9 mouse cellular contexts compared by ENCODE assay signal in genomic region chr11:85184082-85184481, GRCm38 (mm10). TPM values are rescaled to one million over a fixed set of nuclear protein-coding genes. Genes with fewer than 3 reads are reported as not detected.
DNase-seq lines count a peak whose midpoint lies in the region; ATAC-seq and TF ChIP-seq lines count a peak whose summit lies in the region.
"Had no signal": no experiment of that assay in that cellular context is flagged by ENCODE, and none has a peak within 500 bp of the region (broad histone marks: within the 10 kb centered on the region; RNA-seq: fewer than 3 reads in every experiment).

No protein-coding gene starts in this region.

- no peak for TF ChIP-seq EP300 in CH12.LX (IDR thresholded peaks at IDR 0.05; ENCODE audit: low read length)
- TF ChIP-seq EP300 in liver, postnatal 0 days (IDR thresholded peaks at IDR 0.05; ENCODE audit: low read depth), result no peak

- no peaks in the 10 kb centered on the region for H3K4me1 ChIP-seq in hindbrain, postnatal 0 days (ENCODE audit: insufficient read depth, low read length)
- H3K4me1 ChIP-seq in hindbrain, embryonic 14.5 days (replicated peaks; ENCODE audit: control insufficient read depth, insufficient read depth, low read length), result 0 out of 2 replicates have a peak, but pooled peaks cover 5% of the 10 kb centered on the region
- peaks cover 0 to 8% of the 10 kb centered on the region in 2 experiments; a peak in 2 of 4 replicates for H3K4me1 ChIP-seq in CH12.LX (ENCODE audit: control insufficient read depth in 1 of 2, insufficient read depth in 2 of 2)
- no peaks in the 10 kb centered on the region; the same call in 1 of the 2 replicates for H3K4me1 ChIP-seq in bone marrow, adult 2 months (ENCODE audit: control insufficient read depth, insufficient read depth, low read length)
- peaks cover 7% of the 10 kb centered on the region for H3K4me1 ChIP-seq in liver, postnatal 0 days (ENCODE audit: insufficient read depth)

- H3K4me2 ChIP-seq in hindbrain, postnatal 0 days (ENCODE audit: low read depth, low read length), result no peak overlapping the region
- H3K4me2 ChIP-seq in hindbrain, embryonic 14.5 days (replicated peaks), result no peak overlapping the region
- H3K4me2 ChIP-seq in CH12.LX (ENCODE audit: insufficient read depth, low read depth, poor library complexity, severe bottlenecking), result no peak overlapping the region
- H3K4me2 ChIP-seq in liver, postnatal 0 days (ENCODE audit: low read depth, low read length), result no peak overlapping the region

- peak; percentile 65 for DNase-seq in hindbrain, postnatal 0 days (ENCODE audit: low spot score)
- DNase-seq in hindbrain, embryonic 14.5 days (ENCODE audit: low spot score), result no peak
- DNase-seq in CH12.LX (ENCODE audit: extremely low read depth), result peak; percentile 83
- DNase-seq in liver, postnatal 0 days, result peak; percentile 64
- peak; percentile 31 to 68 for DNase-seq in spleen, postnatal 36 days (ENCODE audit: low spot score in 2 of 2)
- no peak for DNase-seq in ovary, postnatal 36 days (ENCODE audit: low spot score)

- in situ Hi-C loops in CH12.LX (cut with MboI; ENCODE audit: low pct_ligation_motif_present, low pct_unique_long_range_greater_than_20kb, low sequenced_read_pairs), result no loop called here

- ATAC-seq in hindbrain, postnatal 0 days, result no peak
- no peak for ATAC-seq in hindbrain, embryonic 14.5 days (ENCODE audit: low FRiP score)
- peak; percentile 80 for ATAC-seq in erythroid progenitor cell, adult 5-6 weeks (replicated peaks; ENCODE audit: low FRiP score, poor library complexity, severe bottlenecking)
- ATAC-seq in liver, postnatal 0 days, result peak; percentile 31; the same call in 1 of the 2 replicates

- dilution Hi-C loops in CH12.LX (cut with MboI; ENCODE audit: extremely low pct_ligation_motif_present, extremely low pct_unique_long_range_greater_than_20kb, low sequenced_read_pairs), result no loop called here

- TF ChIP-seq CTCF in hindbrain, postnatal 0 days (IDR thresholded peaks at IDR 0.05; ENCODE audit: low read depth), result peak; percentile 46; the same call in 1 of the 2 replicates
- TF ChIP-seq CTCF in CH12.LX (conservative IDR thresholded peaks at IDR 0.05 in 1 of 2, IDR thresholded peaks at IDR 0.05 in 1 of 2; ENCODE audit: low read depth in 2 of 2, low read length in 2 of 2), result peak; percentile 75 to 87
- TF ChIP-seq CTCF in bone marrow, adult 2 months (IDR thresholded peaks at IDR 0.05; ENCODE audit: control insufficient read depth, insufficient read depth, low read length), result peak; percentile 42
- TF ChIP-seq CTCF in liver, postnatal 0 days (IDR thresholded peaks at IDR 0.05; ENCODE audit: low read depth), result peak; percentile 82

- no peak overlapping the region for H3K9ac ChIP-seq in hindbrain, postnatal 0 days (replicated peaks; ENCODE audit: low read length)
- no peak overlapping the region for H3K9ac ChIP-seq in hindbrain, embryonic 14.5 days
- H3K9ac ChIP-seq in CH12.LX (ENCODE audit: insufficient read depth, low read depth), result no peak overlapping the region
- no peak overlapping the region for H3K9ac ChIP-seq in liver, postnatal 0 days (replicated peaks)

- no peaks in the 10 kb centered on the region for H3K9me3 ChIP-seq in hindbrain, postnatal 0 days (ENCODE audit: low read length)
- H3K9me3 ChIP-seq in hindbrain, embryonic 14.5 days (ENCODE audit: control insufficient read depth, low read length), result no peaks in the 10 kb centered on the region
- H3K9me3 ChIP-seq in CH12.LX (replicated peaks; ENCODE audit: low read length), result peaks cover 3% of the 10 kb centered on the region
- H3K9me3 ChIP-seq in liver, postnatal 0 days (ENCODE audit: low read length), result no peaks in the 10 kb centered on the region

- H3K27ac ChIP-seq in hindbrain, postnatal 0 days, result no peak overlapping the region
- no peak overlapping the region for H3K27ac ChIP-seq in hindbrain, embryonic 14.5 days
- no peak overlapping the region for H3K27ac ChIP-seq in CH12.LX (ENCODE audit: insufficient read depth, low read depth)
- H3K27ac ChIP-seq in bone marrow, adult 2 months (ENCODE audit: control insufficient read depth, insufficient read depth, low read depth, low read length, poor library complexity), result no peak overlapping the region
- H3K27ac ChIP-seq in liver, postnatal 0 days (ENCODE audit: low read depth), result no peak overlapping the region

- 71% methylated on average over 5 of the region's 5 CpGs for WGBS in hindbrain, postnatal 0 days
- WGBS in hindbrain, embryonic 14.5 days, result 65% methylated on average over 5 of the region's 5 CpGs
- WGBS in bone marrow, adult 2 months, result 85% methylated on average over 5 of the region's 5 CpGs
- 77% methylated on average over 5 of the region's 5 CpGs for WGBS in liver, postnatal 0 days (ENCODE audit: insufficient replicate concordance)

- H3K4me3 ChIP-seq in hindbrain, postnatal 0 days (ENCODE audit: low read length), result no peak overlapping the region
- no peak overlapping the region for H3K4me3 ChIP-seq in hindbrain, embryonic 14.5 days (replicated peaks; ENCODE audit: low read length)
- H3K4me3 ChIP-seq in CH12.LX (replicated peaks in 1 of 3; ENCODE audit: low read depth in 2 of 3, low read length in 2 of 3, poor library complexity in 1 of 3), result no peak overlapping the region
- H3K4me3 ChIP-seq in bone marrow, adult 2 months (replicated peaks; ENCODE audit: control insufficient read depth, low read depth, low read length), result no peak overlapping the region
- H3K4me3 ChIP-seq in liver, postnatal 0 days (ENCODE audit: low read depth, low read length), result no peak overlapping the region

- TF ChIP-seq POLR2A in CH12.LX (IDR thresholded peaks at IDR 0.05; ENCODE audit: low read depth, low read length), result no peak
- no peak for TF ChIP-seq POLR2A in bone marrow, adult 2 months (IDR thresholded peaks at IDR 0.05; ENCODE audit: borderline replicate concordance, control insufficient read depth, low read depth, low read length)

- no peaks in the 10 kb centered on the region; the same call in 1 of the 2 replicates for H3K36me3 ChIP-seq in hindbrain, postnatal 0 days (ENCODE audit: insufficient read depth, low read length)
- H3K36me3 ChIP-seq in hindbrain, embryonic 14.5 days (replicated peaks; ENCODE audit: control insufficient read depth, insufficient read depth), result peaks cover 9% of the 10 kb centered on the region
- peaks cover 1 to 19% of the 10 kb centered on the region in 2 experiments for H3K36me3 ChIP-seq in CH12.LX (replicated peaks in 1 of 2; ENCODE audit: control insufficient read depth in 1 of 2, insufficient read depth in 1 of 2, low read length in 1 of 2)
- H3K36me3 ChIP-seq in liver, postnatal 0 days (replicated peaks; ENCODE audit: insufficient read depth, low read length), result 0 out of 2 replicates have a peak, but pooled peaks cover 1% of the 10 kb centered on the region

- peak; percentile 82 for TF ChIP-seq RAD21 in CH12.LX (IDR thresholded peaks at IDR 0.05; ENCODE audit: low read depth, low read length)

- no peaks in the 10 kb centered on the region for H3K79me2 ChIP-seq in CH12.LX (replicated peaks; ENCODE audit: control insufficient read depth, extremely low read depth, insufficient read depth, poor library complexity, severe bottlenecking)

- H3K27me3 ChIP-seq in hindbrain, postnatal 0 days (ENCODE audit: insufficient read depth, low read length), result no peaks in the 10 kb centered on the region
- H3K27me3 ChIP-seq in hindbrain, embryonic 14.5 days (ENCODE audit: control insufficient read depth, insufficient read depth, low read length), result no peaks in the 10 kb centered on the region
- no peaks in the 10 kb centered on the region for H3K27me3 ChIP-seq in CH12.LX (replicated peaks)
- H3K27me3 ChIP-seq in liver, postnatal 0 days (ENCODE audit: insufficient read depth, low read length), result no peaks in the 10 kb centered on the region

TF ChIP-seq in CH12.LX, 34 proteins besides CTCF, POLR2A, EP300 and RAD21 (continues in another document):
- TF ChIP-seq JUN (IDR thresholded peaks at IDR 0.05; ENCODE audit: insufficient read depth, low read depth, low read length), result no peak

RNA-seq across cellular contexts. Expression of gene 1700125H20Rik, which starts 13.9 kb away (rescaled TPM):
- not detected in 2 replicates for total RNA-seq in hindbrain, postnatal 0 days (2014; rRNA removed)
- 1.2 and 1.9 TPM in 2 replicates for polyA plus RNA-seq in hindbrain, postnatal 0 days (2015; fragmentation: Nextera tagmentation; extraction: Ambion mirVana)
- polyA plus RNA-seq in hindbrain, embryonic 14.5 days (2014; fragmentation: Nextera tagmentation; extraction: Ambion mirVana), result 0.97 and 1.9 TPM in 2 replicates
- 0.17 TPM in 1 of 2 replicates, not detected in the other for total RNA-seq in CH12.LX (2012; rRNA removed)
- total RNA-seq in CH12.LX (2014; rRNA removed), result not detected in 2 replicates
- polyA plus RNA-seq in CH12.LX (2012; ENCODE audit: insufficient read length, low read depth), result not detected in 2 replicates
- polyA plus RNA-seq in bone marrow, adult 2 months (2011; ENCODE audit: insufficient read depth, insufficient read length, low replicate concordance, missing spikeins), result not detected in 2 replicates
- 6.5 TPM in 1 of 2 replicates, not detected in the other for total RNA-seq in erythroid progenitor cell, adult 5-6 weeks (2015; ENCODE audit: low replicate concordance)
- not detected in 2 replicates for total RNA-seq in erythroid progenitor cell, adult 5-6 weeks (2017; ENCODE audit: low replicate concordance)
- 0.16 and 0.33 TPM in 2 replicates for polyA plus RNA-seq in liver, postnatal 0 days (2015; fragmentation: Nextera tagmentation; extraction: Ambion mirVana)
- polyA plus RNA-seq: erythroblast, embryonic 14.5 days had no signal

RNA-seq across cellular contexts. Expression of gene Usp32, which starts 44.1 kb away (rescaled TPM):
- total RNA-seq in hindbrain, postnatal 0 days (2014; rRNA removed), result 33.3 and 41.3 TPM in 2 replicates
- 9.9 and 10.0 TPM in 2 replicates for polyA plus RNA-seq in hindbrain, postnatal 0 days (2015; fragmentation: Nextera tagmentation; extraction: Ambion mirVana)
- 17.3 and 18.8 TPM in 2 replicates for polyA plus RNA-seq in hindbrain, embryonic 14.5 days (2014; fragmentation: Nextera tagmentation; extraction: Ambion mirVana)
- 11.0 and 11.8 TPM in 2 replicates for total RNA-seq in CH12.LX (2012; rRNA removed)
- total RNA-seq in CH12.LX (2014; rRNA removed), result 7.4 and 7.5 TPM in 2 replicates
- 12.0 and 16.4 TPM in 2 replicates for polyA plus RNA-seq in CH12.LX (2012; ENCODE audit: insufficient read length, low read depth)
- polyA plus RNA-seq in bone marrow, adult 2 months (2011; ENCODE audit: insufficient read depth, insufficient read length, low replicate concordance, missing spikeins), result 54.3 and 64.0 TPM in 2 replicates
- total RNA-seq in erythroid progenitor cell, adult 5-6 weeks (2015; ENCODE audit: low replicate concordance), result 248 and 268 TPM in 2 replicates
- total RNA-seq in erythroid progenitor cell, adult 5-6 weeks (2017; ENCODE audit: low replicate concordance), result 357 and 586 TPM in 2 replicates
- polyA plus RNA-seq in liver, postnatal 0 days (2015; fragmentation: Nextera tagmentation; extraction: Ambion mirVana), result 4.7 and 6.1 TPM in 2 replicates

RNA-seq across cellular contexts. Expression of gene Appbp2, which starts 50.8 kb away (rescaled TPM):
- 54.0 and 54.8 TPM in 2 replicates for total RNA-seq in hindbrain, postnatal 0 days (2014; rRNA removed)
- 44.9 and 45.3 TPM in 2 replicates for polyA plus RNA-seq in hindbrain, postnatal 0 days (2015; fragmentation: Nextera tagmentation; extraction: Ambion mirVana)
- 58.1 and 63.9 TPM in 2 replicates for polyA plus RNA-seq in hindbrain, embryonic 14.5 days (2014; fragmentation: Nextera tagmentation; extraction: Ambion mirVana)
- total RNA-seq in CH12.LX (2012; rRNA removed), result 31.1 and 36.7 TPM in 2 replicates
- total RNA-seq in CH12.LX (2014; rRNA removed), result 32.2 and 37.4 TPM in 2 replicates
- 34.8 and 36.6 TPM in 2 replicates for polyA plus RNA-seq in CH12.LX (2012; ENCODE audit: insufficient read length, low read depth)
- 5.1 and 8.5 TPM in 2 replicates for polyA plus RNA-seq in bone marrow, adult 2 months (2011; ENCODE audit: insufficient read depth, insufficient read length, low replicate concordance, missing spikeins)
- total RNA-seq in erythroid progenitor cell, adult 5-6 weeks (2015; ENCODE audit: low replicate concordance), result 9.7 and 12.2 TPM in 2 replicates
- total RNA-seq in erythroid progenitor cell, adult 5-6 weeks (2017; ENCODE audit: low replicate concordance), result 8.2 and 10.3 TPM in 2 replicates
- polyA plus RNA-seq in liver, postnatal 0 days (2015; fragmentation: Nextera tagmentation; extraction: Ambion mirVana), result 9.3 and 9.9 TPM in 2 replicates

Comparison
In these comparisons a context has a peak if more than half of its experiments do, and no peak if none do; other contexts are left out.
1. DNase-seq: peak in hindbrain, postnatal 0 days (single experiment), CH12.LX (single experiment), liver, postnatal 0 days (single experiment) and spleen, postnatal 36 days (2 of 2); none in hindbrain, embryonic 14.5 days (single experiment) and ovary, postnatal 36 days (single experiment).
2. ATAC-seq: peak in erythroid progenitor cell, adult 5-6 weeks (single experiment) and liver, postnatal 0 days (single experiment); none in hindbrain, postnatal 0 days (single experiment) and hindbrain, embryonic 14.5 days (single experiment).
3. Peak in every context shown above with its lines, with median percentiles within 50 percentile points of each other: CTCF ChIP-seq.